Mouse (Mus musculus) olfactory bulb, adult 2 months (tissue): ENCODE data around the gene Pet117.

Experiments used
- CTCF ChIP-seq: fragments of 200-500 bp; IDR thresholded peaks from 2 replicates; pipeline ENCODE4 v1.5.1; 2012; ENCODE audit warnings: low read depth, mild to moderate bottlenecking, low read length, moderate library complexity; ENCODE audit not compliant: insufficient read depth
- POLR2A ChIP-seq: fragments of 200-500 bp; IDR thresholded peaks from 2 replicates; pipeline ENCODE4 v1.6.1; 2012; ENCODE audit warnings: mild to moderate bottlenecking, low read depth, low read length, moderate library complexity; ENCODE audit not compliant: insufficient read depth

DNA sequence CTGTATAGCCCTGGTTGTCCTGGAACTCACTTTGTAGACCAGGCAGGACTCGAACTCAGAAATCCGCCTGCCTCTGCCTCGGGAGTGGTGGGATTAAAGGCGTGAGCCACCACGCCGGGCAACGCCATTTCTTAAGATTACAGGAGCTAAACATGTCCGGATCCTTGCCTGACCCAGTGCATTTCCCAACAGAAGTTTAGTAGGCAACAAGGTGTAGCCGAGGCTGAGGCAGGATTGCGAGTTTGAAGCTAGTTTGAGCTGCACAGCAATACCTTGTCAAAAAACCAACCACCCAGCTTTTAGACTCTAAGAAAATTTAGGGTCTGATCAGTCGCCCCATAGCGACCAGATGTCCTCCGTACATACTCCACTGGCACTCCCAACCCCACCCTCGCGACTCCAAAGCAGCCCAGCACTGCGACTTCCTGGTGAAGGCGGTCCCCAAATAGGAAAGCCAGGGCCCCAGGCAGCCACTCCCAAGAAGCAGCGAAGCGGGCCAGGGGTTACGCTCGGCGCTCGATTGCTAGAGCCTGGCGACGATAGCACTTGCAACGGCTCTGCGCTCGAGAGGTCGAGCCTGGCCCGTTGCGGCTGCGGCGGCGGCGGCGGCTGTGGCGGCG, at the start of gene Pet117, which contains the start of gene Kat14:
- TF ChIP-seq CTCF (no peak), POLR2A (no peak)
